Mouse (Mus musculus) liver, embryonic 14.5 days (tissue): ENCODE measurements around the gene Lenep. TPM values are rescaled to one million over a fixed set of nuclear protein-coding genes. Genes with fewer than 3 reads are reported as not detected.

Source experiments
- ATAC-seq: fragments of 200-750 bp; cut with Nextera tagmentation; 2 replicates; pipeline ENCODE4 v1.8.0; 2017; ENCODE audit warnings: moderate number of reproducible peaks, mild to moderate bottlenecking, moderate library complexity; ENCODE audit not compliant: insufficient read depth
- DNase-seq, 3 experiments: peaks; one replicate each; pipeline ENCODE4 v3.0.0-alpha.2; 2012 to 2013; ENCODE audit warnings: low read depth in 3 of 3, low spot score in 3 of 3
- H3K27ac ChIP-seq: fragments of 300-500 bp; sonication (generic); 2 replicates; pipeline ENCODE4 v1.5.1; 2014; ENCODE audit warnings: moderate library complexity, mild to moderate bottlenecking, control low read depth, inconsistent platforms
- H3K27me3 ChIP-seq: fragments of 300-500 bp; sonication (generic); 2 replicates; pipeline ENCODE4 v1.6.1; 2014; ENCODE audit warnings: mild to moderate bottlenecking, low read length, moderate library complexity; ENCODE audit not compliant: control insufficient read depth, insufficient read depth
- H3K36me3 ChIP-seq: fragments of 300-500 bp; sonication (generic); replicated peaks from 2 replicates; pipeline ENCODE4 v1.6.1; 2014; ENCODE audit warnings: low read depth; ENCODE audit not compliant: control insufficient read depth, insufficient read depth
- H3K4me1 ChIP-seq, 2 experiments: fragments of 200-500 bp in 1 of 2; fragments of 300-500 bp in 1 of 2; sonication (generic) in 1 of 2; replicated peaks; 2 replicates each; pipeline ENCODE4 v1.6.1; 2012 to 2014; ENCODE audit warnings: antibody characterized with exemption in 1 of 2, inconsistent platforms in 1 of 2, low read length in 1 of 2; ENCODE audit not compliant: control insufficient read depth in 2 of 2, insufficient read depth in 2 of 2
- H3K4me2 ChIP-seq: fragments of 300-500 bp; sonication (generic); 2 replicates; pipeline ENCODE4 v1.6.1; 2014; ENCODE audit warnings: low read depth, mild to moderate bottlenecking, control low read depth, moderate library complexity
- H3K4me3 ChIP-seq, 2 experiments: fragments of 200-500 bp in 1 of 2; fragments of 300-500 bp in 1 of 2; sonication (generic) in 1 of 2; 2 replicates each; pipeline ENCODE4 v1.5.1; 2012 to 2014; ENCODE audit warnings: low read depth in 2 of 2, low read length in 2 of 2, mild to moderate bottlenecking in 2 of 2, control low read depth in 1 of 2, inconsistent platforms in 1 of 2, moderate library complexity in 1 of 2; ENCODE audit not compliant: insufficient read depth in 1 of 2
- H3K9ac ChIP-seq: fragments of 300-500 bp; sonication (generic); replicated peaks from 2 replicates; pipeline ENCODE4 v1.6.1; 2014; ENCODE audit warnings: mild to moderate bottlenecking, control low read depth, moderate library complexity
- H3K9me3 ChIP-seq: fragments of 300-500 bp; sonication (generic); 2 replicates; pipeline ENCODE4 v1.6.1; 2016; ENCODE audit warnings: low read length, mixed read lengths; ENCODE audit not compliant: control insufficient read depth
- CTCF ChIP-seq: IDR thresholded peaks from 2 replicates; pipeline ENCODE4 v1.5.1; 2016; ENCODE audit warnings: antibody characterized with exemption, low read depth, control low read depth
- EP300 ChIP-seq: IDR thresholded peaks from 2 replicates; pipeline ENCODE4 v1.6.1; 2016; ENCODE audit warnings: antibody characterized with exemption, low read depth
- WGBS: fragments of 180-500 bp; shearing (Covaris S2); extraction: QIAGEN DNeasy Blood & Tissue Kit; methylation state at CpG from one replicate; pipeline ENCODE4 v1.1.7; 2014; ENCODE audit not compliant: insufficient replicate concordance; 5-methylcytosine and 5-hydroxymethylcytosine counted together
- polyA plus RNA-seq, 2 experiments: library from polyadenylated mRNA; depleted of rRNA in 1 of 2; stranded (reverse) in 1 of 2; unstranded in 1 of 2; fragments of >200 nt; fragmentation: Nextera tagmentation in 1 of 2; extraction: Ambion mirVana in 1 of 2; gene quantifications; 2 replicates each; pipeline versions ENCODE4 v1.2.1 to v1.2.3; 2012 to 2014

Gene Lenep
- polyA plus RNA-seq, 2 experiments: 0.76 TPM; not detected in 1

DNA sequence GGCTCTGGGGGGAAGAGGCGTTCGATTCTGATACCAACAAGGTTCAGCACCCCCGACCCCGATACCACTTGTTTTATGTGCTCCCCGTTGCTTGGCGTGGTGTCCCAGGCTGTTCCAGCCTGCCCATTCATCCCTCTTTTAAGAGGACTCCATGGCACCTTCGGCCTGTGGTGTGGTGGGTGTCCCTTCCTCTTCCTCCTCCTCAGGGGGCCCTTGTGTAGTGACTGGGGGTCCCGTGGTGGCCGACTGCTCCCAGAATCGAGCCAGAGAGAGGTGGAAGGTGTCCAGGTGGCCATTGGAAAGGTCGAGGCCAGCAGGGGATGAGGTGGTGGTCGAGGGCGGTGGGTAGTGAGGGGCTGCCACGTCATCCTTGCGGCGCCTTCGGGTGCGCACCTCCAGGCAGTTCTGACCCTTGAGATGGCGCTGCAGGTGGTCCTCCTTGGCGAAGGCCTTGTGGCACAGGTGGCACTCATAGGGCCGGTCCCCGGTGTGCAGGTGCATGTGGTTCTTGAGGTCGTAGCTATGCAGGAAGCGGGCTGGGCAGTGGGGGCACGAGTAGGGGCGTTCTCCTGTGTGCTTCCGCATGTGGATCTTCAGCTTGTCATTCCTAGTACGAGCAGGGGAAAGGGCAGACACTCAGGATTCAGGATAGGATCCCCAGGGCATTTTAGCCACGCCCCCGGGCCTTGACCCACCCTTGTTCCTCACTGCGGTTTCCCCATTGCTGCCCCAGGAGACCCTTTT is 23.0 kb downstream of the Lenep start:
- Histone ChIP-seq H3K4me2 (no peak overlapping the region), H3K9ac (no peak overlapping the region), H3K4me3 (no peak overlapping the region), H3K9me3 (no peaks in the 10 kb centered on the region), H3K27ac (no peak overlapping the region), H3K36me3 (no peaks in the 10 kb centered on the region), H3K4me1 (peaks cover 0 to 2% of the 10 kb centered on the region in 2 experiments; a peak in 1 of 4 replicates), H3K27me3 (no peaks in the 10 kb centered on the region)
- TF ChIP-seq CTCF (no peak), EP300 (no peak)
- ATAC-seq: no peak
- 71% methylated on average over 31 of the region's 31 CpGs for WGBS
- DNase-seq: no peak

DNA sequence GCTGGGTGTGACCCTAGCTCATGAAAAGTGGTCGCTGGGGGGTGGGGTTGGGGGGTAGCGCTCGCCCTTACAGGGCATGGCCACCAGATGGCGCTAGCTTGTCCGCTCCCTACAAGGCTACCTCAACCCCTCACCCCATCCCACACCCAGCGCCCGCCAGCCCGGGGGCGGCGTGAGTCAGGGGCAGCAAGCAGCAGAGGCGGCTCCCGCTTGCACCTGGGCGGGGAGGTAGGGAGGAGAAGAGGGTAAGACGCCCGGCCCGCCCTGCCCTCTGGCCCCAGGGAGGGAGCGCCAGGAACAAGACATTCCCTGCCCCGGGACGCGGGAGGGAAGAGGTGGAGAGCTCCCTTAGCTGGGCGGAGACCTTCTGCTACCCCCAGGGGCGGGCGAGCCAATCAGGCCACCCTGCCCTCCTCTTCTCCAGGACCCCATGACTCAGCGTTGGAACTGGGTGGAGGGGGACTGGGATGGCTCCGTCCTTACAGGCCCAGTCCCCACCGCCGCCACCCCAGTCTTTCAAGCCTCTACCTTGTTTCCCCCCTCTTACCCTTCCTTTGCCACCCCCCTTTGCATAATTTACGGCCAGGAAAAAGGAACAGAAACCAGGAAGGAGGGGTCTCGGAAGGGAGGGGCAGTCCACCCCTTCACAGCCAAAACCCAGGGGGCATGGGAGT is 24.1 kb downstream of the Lenep start:
- Histone ChIP-seq H3K27me3 (no peaks in the 10 kb centered on the region), H3K27ac (no peak overlapping the region), H3K4me1 (peaks cover 2 to 4% of the 10 kb centered on the region in 2 experiments; a peak in 2 of 4 replicates), H3K9me3 (no peaks in the 10 kb centered on the region), H3K36me3 (no peaks in the 10 kb centered on the region), H3K4me2 (peak overlapping the region; percentile 51), H3K9ac (no peak overlapping the region), H3K4me3 (peak overlapping the region; percentile 39 to 41; a peak in 3 of 4 replicates)
- ATAC-seq: peak; percentile 69
- no peak for DNase-seq
- TF ChIP-seq EP300 (no peak), CTCF (peak; percentile 92)
- 5% methylated on average over 29 of the region's 29 CpGs for WGBS

DNA sequence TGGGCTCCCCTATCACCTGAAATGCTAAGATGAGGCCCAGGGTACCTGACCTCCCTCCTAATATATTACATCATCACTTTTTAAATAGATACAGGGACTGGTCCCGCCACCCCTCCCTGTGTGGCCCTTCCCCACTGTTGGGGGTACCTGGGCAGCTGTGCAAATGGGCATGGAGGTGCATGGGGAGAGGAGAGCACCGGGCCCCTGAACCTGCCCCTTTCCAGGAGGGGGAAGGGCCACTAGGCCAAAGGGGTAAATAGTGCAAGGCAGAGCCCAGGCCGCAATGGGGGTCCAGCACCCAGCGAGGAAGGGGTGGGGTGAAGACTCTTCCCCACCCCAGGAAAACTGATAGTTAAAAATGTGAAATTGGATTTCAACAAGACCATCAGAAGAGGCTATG is 24.8 kb downstream of the Lenep start:
- no peak overlapping the region for H3K27ac ChIP-seq

DNA sequence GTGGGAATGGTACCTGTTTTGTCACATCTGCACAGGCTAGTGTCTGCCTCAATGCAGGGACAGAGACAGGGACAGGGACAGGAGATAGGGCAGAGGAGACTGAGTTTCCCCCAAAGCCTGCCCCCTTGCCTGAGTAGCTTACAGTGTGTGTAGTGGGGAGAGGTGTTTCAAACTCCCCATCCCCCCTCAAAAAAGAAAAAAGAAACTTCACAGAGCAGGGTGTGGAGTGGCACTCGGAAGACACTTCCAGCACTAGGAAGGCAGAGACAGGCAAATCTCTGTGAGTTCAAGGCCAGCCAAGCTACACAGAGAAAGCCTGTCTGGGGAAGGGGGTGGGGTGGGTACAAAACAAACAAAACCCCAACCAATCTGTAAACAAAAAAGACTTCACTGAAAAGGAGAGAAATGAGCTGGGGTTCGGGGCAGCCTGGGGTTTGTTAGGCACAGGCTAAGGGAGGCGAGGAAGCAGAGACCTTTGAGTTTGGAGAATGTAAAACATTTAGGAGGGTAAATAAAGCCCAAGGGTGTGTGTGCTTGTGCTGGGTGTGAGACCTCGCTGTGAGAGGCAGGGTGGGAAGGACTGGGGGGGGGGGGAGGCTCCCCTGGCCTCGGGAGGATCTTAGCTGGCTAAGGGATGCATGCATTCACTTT is 28.9 kb downstream of the Lenep start:
- TF ChIP-seq EP300 (no peak), CTCF (no peak)
- H3K9ac ChIP-seq: no peak overlapping the region; the same call in 1 of the 2 replicates
- no peaks in the 10 kb centered on the region for H3K36me3 ChIP-seq
- no peak for ATAC-seq
- WGBS: 32% methylated on average over 5 of the region's 5 CpGs
- H3K27me3 ChIP-seq: no peaks in the 10 kb centered on the region
- H3K4me3 ChIP-seq: no peak overlapping the region
- H3K4me2 ChIP-seq: no peak overlapping the region
- H3K4me1 ChIP-seq: peaks cover 0 to 6% of the 10 kb centered on the region in 2 experiments; a peak in 2 of 4 replicates
- no peak for DNase-seq
- no peak overlapping the region for H3K27ac ChIP-seq
- H3K9me3 ChIP-seq: no peaks in the 10 kb centered on the region

More for the DNA sequence above, 24.8 kb downstream of the Lenep start:
- H3K36me3 ChIP-seq: no peaks in the 10 kb centered on the region
- H3K4me2 ChIP-seq: no peak overlapping the region
- no peak for TF ChIP-seq CTCF
- no peak for TF ChIP-seq EP300
- WGBS: 71% methylated on average over 4 of the region's 4 CpGs
- DNase-seq (no peak), ATAC-seq (no peak)
- H3K4me3 ChIP-seq: no peak overlapping the region
- H3K27me3 ChIP-seq: no peaks in the 10 kb centered on the region
- H3K9me3 ChIP-seq: no peaks in the 10 kb centered on the region
- H3K9ac ChIP-seq: no peak overlapping the region
- H3K4me1 ChIP-seq: peaks cover 2 to 6% of the 10 kb centered on the region in 2 experiments; a peak in 2 of 4 replicates

DNA sequence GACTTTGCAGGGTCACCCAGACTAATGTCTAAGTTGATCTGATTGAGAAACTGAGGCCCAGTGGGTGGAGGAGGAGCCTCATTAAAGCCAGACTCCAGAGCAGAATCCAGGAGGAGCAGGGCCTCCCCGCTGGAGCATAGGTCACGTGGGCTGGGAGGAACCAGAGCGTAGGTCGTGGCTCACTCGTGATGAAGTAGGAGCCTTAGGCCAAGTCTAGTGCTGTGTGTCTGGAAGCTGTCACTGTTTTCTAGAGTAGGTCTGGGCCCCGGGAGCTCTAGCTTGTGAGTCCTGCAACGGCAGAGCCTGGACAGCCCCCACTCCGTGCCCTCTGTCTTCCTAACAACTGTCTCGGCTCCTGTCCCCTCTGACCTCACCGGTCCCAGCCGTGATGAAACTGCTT is 35.3 kb downstream of the Lenep start:
- no peak for ATAC-seq
- Histone ChIP-seq H3K27me3 (no peaks in the 10 kb centered on the region), H3K4me1 (no peaks in the 10 kb centered on the region), H3K27ac (no peak overlapping the region), H3K36me3 (no peaks in the 10 kb centered on the region), H3K9ac (no peak overlapping the region), H3K4me3 (no peak overlapping the region), H3K9me3 (no peaks in the 10 kb centered on the region), H3K4me2 (no peak overlapping the region)
- 58% methylated on average over 11 of the region's 11 CpGs for WGBS
- DNase-seq: no peak
- TF ChIP-seq EP300 (no peak), CTCF (no peak)
